Mouse (Mus musculus) adrenal gland, postnatal 36 days (tissue): ENCODE results near the gene Ifi202b. TPM values are rescaled to one million over a fixed set of nuclear protein-coding genes. Genes with fewer than 3 reads are reported as not detected.
"Not testable (repeated sequence)": the region's sequence is repeated elsewhere in the genome, so short reads cannot be mapped to it uniquely, and the experiment has no call there.

ENCODE experiments used
- DNase-seq, 2 experiments: peaks; one replicate each; pipeline ENCODE4 v3.0.0; 2021; ENCODE audit warnings: mixed read lengths in 1 of 2
- long read RNA-seq, 2 experiments: library from polyadenylated mRNA; stranded (forward); transcript quantifications; one replicate each; pipeline ENCODE4 v2.0.0; 2021; ENCODE audit warnings: borderline sequencing depth in 2 of 2
- total RNA-seq, 2 experiments: library from RNA; stranded (reverse); gene quantifications; 2 replicates each; pipeline ENCODE4 v1.2.3; 2021

Gene Ifi202b
- not detected for total RNA-seq
- long read RNA-seq, experiment 1, result 0 reads
- long read RNA-seq, experiment 2, result 0 reads

- not testable (repeated sequence) for DNase-seq
These were observed at the start of gene Ifi202b for GRCm38 (mm10) chr1:173982694-173983305. Ifi202b (minus strand) TSS chr1:173982744.

- DNase-seq, result no peak
These were observed 49.2 kb upstream of the Ifi202b start, which contains the start of gene Ifi205 for GRCm38 (mm10) chr1:174031698-174032097. Ifi205 (minus strand) TSS chr1:174031810.

DNA sequence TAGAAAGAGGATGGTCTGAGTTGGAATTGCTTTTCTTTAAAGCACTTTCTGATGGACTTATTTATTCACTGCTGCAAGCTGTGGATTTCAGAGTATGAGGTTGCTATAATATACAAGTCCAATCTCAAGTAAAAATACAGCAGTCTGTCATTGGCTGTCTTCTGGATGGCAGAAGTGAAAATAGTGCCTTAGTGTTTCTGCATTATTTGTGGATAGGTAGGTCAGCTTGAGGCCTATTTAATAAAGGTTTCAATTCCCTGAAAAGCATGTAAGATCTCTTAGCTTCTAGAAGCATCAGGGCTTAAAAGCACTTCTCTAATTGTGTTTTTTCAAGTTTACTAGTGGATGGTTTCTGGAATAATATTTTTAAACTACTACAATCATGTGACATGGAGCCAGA lies 24.5 kb upstream of the Ifi202b start:
- DNase-seq, result not testable (repeated sequence)

GRCm38 (mm10) chr1:174004352-174005109 lies 22.0 kb upstream of the Ifi202b start:
- DNase-seq, result not testable (repeated sequence)

GRCm38 (mm10) chr1:173995003-173995402 lies 12.5 kb upstream of the Ifi202b start:
- no peak for DNase-seq

GRCm38 (mm10) chr1:173981038-173981437 lies 1.5 kb downstream of the Ifi202b start:
- DNase-seq, result not testable (repeated sequence)

GRCm38 (mm10) chr1:173977622-173978021 lies 4.9 kb downstream of the Ifi202b start:
- no peak for DNase-seq

- DNase-seq, result no peak
These were observed 9.4 kb downstream of the Ifi202b start for GRCm38 (mm10) chr1:173973111-173973510.

- not testable (repeated sequence) for DNase-seq
These were observed 21.1 kb downstream of the Ifi202b start for GRCm38 (mm10) chr1:173961491-173961890.

DNA sequence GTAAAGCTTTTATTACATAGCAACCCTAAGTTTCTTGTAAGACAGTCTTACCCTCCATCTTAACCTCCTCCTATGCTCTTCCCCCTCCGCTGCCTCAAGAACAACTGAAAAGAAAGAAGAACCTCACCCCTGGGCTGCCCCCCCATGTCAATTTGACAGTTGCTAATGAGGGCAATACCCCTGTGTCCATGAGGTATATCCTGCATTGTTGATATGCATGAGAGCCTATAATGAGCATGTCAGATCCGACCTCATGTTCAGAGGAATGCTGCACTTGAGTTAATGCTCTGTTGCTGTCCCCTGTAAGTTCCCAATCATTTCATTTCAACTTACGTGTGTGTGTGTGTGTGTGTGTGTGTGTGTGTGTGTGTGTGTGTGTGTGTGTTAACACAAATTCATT lies 22.5 kb downstream of the Ifi202b start:
- DNase-seq, result not testable (repeated sequence)

- DNase-seq, result not testable (repeated sequence)
These were observed 26.6 kb downstream of the Ifi202b start for GRCm38 (mm10) chr1:173955839-173956527.

DNA sequence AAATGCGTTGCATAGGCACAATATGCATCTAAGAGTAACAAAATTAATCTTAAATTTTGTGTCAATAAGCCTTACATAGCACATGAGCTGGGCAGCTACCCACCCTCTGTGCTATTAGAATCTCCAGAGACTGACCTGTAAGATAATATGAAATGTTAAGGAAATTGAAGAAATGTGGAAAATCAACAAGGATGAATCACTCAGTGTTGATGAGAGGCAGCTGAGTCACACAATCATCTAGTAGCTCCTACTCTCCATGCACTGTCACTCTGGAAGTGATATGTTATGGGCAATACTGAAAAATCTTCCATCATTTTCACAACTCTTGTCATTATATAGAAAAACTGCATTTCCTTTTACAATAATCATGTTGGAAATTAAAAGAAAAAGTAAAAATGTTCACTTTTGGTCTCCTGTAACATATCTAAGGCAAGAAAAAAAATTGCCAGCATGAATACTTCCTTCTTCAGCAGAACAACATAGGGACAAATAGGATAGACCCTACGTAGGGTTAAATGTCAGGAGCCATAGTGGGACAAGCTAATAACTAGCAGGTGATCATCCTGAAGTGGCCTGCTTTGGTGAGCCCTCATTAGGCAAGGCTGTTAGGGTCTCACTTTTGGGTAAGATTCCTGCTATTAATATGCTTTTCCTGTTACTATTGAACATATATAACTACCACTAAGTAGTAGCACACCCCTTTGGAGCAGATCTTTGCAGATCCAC lies 27.3 kb downstream of the Ifi202b start:
- no peak for DNase-seq

DNA sequence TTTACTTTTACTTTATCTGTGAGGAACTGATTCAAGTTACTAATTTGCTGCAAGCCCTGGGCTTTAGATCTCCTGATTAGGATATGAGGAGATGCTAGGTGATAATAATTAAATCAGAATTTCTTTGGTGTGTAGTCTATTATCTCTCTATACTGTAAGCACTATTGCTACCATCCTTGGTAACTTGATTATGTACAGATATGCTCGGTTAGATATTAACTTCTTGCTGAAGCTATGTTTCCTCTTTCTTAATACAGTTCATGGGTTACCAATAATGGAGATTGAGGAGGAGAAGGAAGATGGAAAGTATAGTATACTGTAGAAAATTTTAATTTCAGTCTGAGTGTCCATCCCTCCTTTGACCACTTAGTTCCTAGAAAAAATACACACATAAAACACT lies 29.0 kb downstream of the Ifi202b start:
- no peak for DNase-seq

GRCm38 (mm10) chr1:173949044-173949443 lies 33.5 kb downstream of the Ifi202b start:
- not testable (repeated sequence) for DNase-seq

- DNase-seq, result not testable (repeated sequence)
These were observed 39.8 kb downstream of the Ifi202b start for GRCm38 (mm10) chr1:173942780-173943066.

DNA sequence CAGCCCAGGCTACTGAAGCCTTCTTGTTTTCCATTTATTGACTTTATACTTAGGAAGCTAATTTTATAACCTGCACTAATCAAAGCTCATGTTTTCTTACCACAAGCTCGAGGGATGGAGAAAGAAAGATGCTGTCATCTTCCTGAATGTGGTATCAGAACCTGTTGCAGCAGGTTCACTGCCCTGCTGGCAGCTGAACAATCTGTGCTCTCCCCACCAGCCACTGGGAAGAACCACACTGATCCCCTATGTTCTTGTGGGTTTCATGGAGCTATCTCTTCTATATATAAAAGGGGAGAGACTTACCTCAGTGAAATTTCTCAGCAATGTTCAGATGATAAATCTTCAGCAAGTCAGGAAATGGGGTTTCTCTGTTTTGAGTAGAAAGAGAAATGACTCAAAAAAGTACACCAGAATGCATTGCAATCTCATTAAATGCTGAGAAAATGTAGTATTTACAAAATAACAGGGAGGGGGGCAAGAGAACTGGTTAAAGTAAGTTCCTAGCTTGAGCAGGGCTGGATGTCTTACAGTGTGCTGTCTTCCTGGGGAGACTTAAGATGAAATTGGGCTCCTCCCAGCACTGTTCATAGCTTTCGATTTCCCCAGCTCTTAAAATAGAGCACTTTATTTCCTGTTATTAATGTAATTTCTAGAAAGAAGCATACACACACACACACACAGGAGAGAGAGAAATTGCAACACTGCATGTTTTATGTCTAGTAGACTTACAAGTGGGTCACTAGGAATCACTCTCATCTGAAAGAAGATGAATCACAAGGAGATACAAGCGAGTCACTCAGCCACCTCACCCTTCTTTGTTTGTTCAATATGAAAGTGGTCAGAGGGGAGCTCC lies 40.4 kb downstream of the Ifi202b start, which contains the start of the genes Mndal and Ifi203:
Gene Mndal (minus strand): TSS at position 568 of the 856 bp plus-strand sequence.
Gene Ifi203 (minus strand): TSS at position 749 of the 856 bp plus-strand sequence.
- not testable (repeated sequence) for DNase-seq

GRCm38 (mm10) chr1:173941522-173941921 lies 41.0 kb downstream of the Ifi202b start:
- DNase-seq, result not testable (repeated sequence)

- not testable (repeated sequence) for DNase-seq
These were observed 63.3 kb downstream of the Ifi202b start for GRCm38 (mm10) chr1:173919279-173919678.

GRCm38 (mm10) chr1:173914559-173914958 lies 68.0 kb downstream of the Ifi202b start:
- no peak for DNase-seq

DNA sequence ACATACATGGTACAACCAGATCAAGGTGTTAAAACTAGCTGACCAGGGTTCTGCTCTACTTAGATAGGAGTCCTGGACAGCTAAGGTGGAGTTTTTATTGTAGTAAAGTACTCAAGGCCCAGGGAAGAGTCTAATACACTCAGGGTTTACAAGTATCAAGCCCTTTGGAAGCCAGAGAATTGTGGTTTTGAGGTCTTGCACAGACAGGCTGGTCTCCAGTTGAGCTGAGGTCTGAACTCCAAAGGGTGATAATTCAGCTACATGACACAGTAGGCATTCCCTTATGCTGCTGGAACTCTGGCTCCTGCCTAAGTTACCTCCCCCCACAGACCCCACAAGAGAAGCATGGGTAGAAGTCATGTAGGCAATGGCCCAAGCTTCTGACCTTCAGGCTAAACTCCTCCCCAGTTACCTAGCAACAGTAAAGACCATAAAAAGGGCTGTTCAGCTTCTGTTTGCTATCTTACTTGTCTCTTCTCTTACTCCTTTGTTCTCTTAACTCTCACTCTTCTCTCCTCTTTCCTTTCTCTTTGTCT lies 69.2 kb downstream of the Ifi202b start:
- not testable (repeated sequence) for DNase-seq
